Mouse (Mus musculus) liver, embryonic 13.5 days (tissue): Measurements from ENCODE around the gene Gnat3. TPM values are rescaled to one million over a fixed set of nuclear protein-coding genes. Genes with fewer than 3 reads are reported as not detected.

ENCODE experiments used
- ATAC-seq: fragments of 200-750 bp; cut with Nextera tagmentation; 2 replicates; pipeline ENCODE4 v1.8.0; 2017; ENCODE audit warnings: low read depth, mild to moderate bottlenecking, moderate number of reproducible peaks, moderate library complexity
- DNase-seq: peaks from one replicate; pipeline ENCODE4 v3.0.0; 2022
- H3K27ac ChIP-seq: fragments of 300-500 bp; sonication (generic); 2 replicates; pipeline ENCODE4 v1.5.1; 2015; ENCODE audit warnings: moderate library complexity, mild to moderate bottlenecking, inconsistent platforms
- H3K27me3 ChIP-seq: fragments of 300-500 bp; sonication (generic); 2 replicates; pipeline ENCODE4 v1.6.1; 2015; ENCODE audit warnings: mild to moderate bottlenecking, inconsistent platforms
- H3K36me3 ChIP-seq: fragments of 300-500 bp; sonication (generic); 2 replicates; pipeline ENCODE4 v1.6.1; 2015; ENCODE audit warnings: mild to moderate bottlenecking, inconsistent platforms
- H3K4me1 ChIP-seq: fragments of 300-500 bp; sonication (generic); replicated peaks from 2 replicates; pipeline ENCODE4 v1.6.1; 2015; ENCODE audit warnings: inconsistent platforms
- H3K4me2 ChIP-seq: fragments of 300-500 bp; sonication (generic); 2 replicates; pipeline ENCODE4 v1.6.1; 2015; ENCODE audit warnings: inconsistent platforms, mild to moderate bottlenecking, moderate library complexity
- H3K4me3 ChIP-seq: fragments of 300-500 bp; sonication (generic); replicated peaks from 2 replicates; pipeline ENCODE4 v1.5.1; 2015; ENCODE audit warnings: mild to moderate bottlenecking, inconsistent platforms
- H3K9ac ChIP-seq: fragments of 300-500 bp; sonication (generic); 2 replicates; pipeline ENCODE4 v1.6.1; 2015; ENCODE audit warnings: mild to moderate bottlenecking, inconsistent platforms
- H3K9me3 ChIP-seq: fragments of 300-500 bp; sonication (generic); replicated peaks from 2 replicates; pipeline ENCODE4 v1.6.1; 2016; ENCODE audit warnings: inconsistent platforms
- whole genome bisulfite sequencing: fragments of 180-500 bp; shearing (Covaris S2); methylation state at CpG from one replicate; pipeline ENCODE4 v1.1.7; 2015; ENCODE audit not compliant: insufficient replicate concordance; 5-methylcytosine and 5-hydroxymethylcytosine counted together
- polyA plus RNA-seq: library from polyadenylated mRNA; unstranded; fragments of >200 nt; fragmentation: Nextera tagmentation; extraction: Ambion mirVana; gene quantifications from 2 replicates; pipeline ENCODE4 v1.2.1, GENCODE M21; 2015

The Gnat3 gene
- polyA plus RNA-seq, 1 experiment from 2014 or later = not detected

DNA sequence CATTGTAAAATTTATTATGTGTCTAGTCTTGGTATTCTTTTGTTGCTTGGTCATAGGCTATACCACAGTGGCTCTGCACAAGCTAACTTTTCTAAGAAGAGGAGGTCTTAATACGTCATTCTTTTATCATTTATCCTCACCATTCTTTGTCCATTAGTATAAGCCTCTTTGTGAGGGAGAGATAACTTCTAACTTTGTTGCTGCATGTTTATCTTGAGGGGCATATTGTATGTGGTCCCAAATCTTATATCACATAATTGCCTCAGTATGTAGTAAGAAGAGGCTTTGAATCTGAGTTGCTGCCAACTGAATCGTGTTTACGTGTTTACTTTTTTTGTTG is 8.0 kb downstream of the Gnat3 start:
- no peaks in the 10 kb centered on the region for H3K36me3 ChIP-seq
- H3K9me3 ChIP-seq = no peaks in the 10 kb centered on the region
- no peak overlapping the region for H3K27ac ChIP-seq
- H3K4me1 ChIP-seq = peaks cover 11% of the 10 kb centered on the region; the same call in 1 of the 2 replicates
- peak; percentile 81 for ATAC-seq
- no peak overlapping the region for H3K9ac ChIP-seq
- no peaks in the 10 kb centered on the region for H3K27me3 ChIP-seq
- H3K4me2 ChIP-seq = no peak overlapping the region
- 49% methylated on average over 3 of the region's 3 CpGs for WGBS
- no peak overlapping the region for H3K4me3 ChIP-seq
- no peak for DNase-seq

DNA sequence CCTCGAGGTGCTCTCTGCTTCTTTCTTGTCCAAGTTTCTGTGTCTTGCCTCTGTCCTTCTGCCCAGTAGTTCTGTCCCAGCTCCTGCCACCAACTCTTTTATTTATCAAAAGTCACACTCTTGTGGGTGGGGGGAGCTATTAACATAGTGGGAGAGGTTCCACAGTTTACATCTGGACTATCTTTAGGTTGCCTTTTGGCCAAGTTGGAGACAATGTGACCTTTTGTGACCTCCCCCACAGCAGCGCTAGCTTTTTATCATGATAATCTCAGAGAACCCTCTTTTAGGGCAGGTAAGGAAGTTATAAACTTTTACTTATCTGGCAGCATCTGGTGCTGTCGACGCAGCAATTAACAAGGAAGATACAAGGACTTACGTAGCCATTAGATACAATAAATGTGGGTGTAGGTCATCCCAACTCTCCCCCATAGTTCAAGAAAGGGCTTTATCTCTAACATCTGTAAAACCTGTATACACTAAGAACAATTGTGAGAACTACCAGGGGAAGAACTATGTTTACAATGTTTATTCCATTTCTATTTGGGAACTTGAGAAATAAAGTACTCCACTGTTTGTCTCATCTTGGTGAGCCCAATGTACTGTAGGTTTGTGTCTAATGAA is 18.3 kb downstream of the Gnat3 start:
- ATAC-seq (no peak), DNase-seq (no peak)
- H3K9ac ChIP-seq = no peak overlapping the region
- no peaks in the 10 kb centered on the region for H3K9me3 ChIP-seq
- WGBS = 47% methylated on average over 5 of the region's 5 CpGs
- no peak overlapping the region for H3K4me2 ChIP-seq
- H3K36me3 ChIP-seq = no peaks in the 10 kb centered on the region
- H3K27ac ChIP-seq = no peak overlapping the region
- H3K27me3 ChIP-seq = no peaks in the 10 kb centered on the region
- no peak overlapping the region for H3K4me3 ChIP-seq
- H3K4me1 ChIP-seq = no peaks in the 10 kb centered on the region

DNA sequence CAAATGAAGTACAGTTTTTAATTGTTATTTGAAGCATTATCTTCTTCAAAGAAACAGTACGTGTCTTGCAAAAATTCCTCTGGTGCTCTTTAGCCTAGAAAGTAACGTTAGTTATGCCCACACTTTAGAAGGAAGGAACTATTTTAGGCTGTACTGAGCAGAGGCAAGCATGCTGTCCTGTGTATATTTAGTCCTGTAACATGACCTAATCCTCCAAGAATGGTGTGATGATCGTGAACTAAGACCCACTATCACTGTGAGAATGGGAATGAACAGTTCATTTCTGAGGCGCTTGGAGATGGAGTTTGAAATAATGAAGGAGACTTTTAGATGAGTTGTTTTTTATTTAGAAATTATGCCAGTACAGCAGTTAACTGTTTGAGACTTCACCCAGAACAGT is 20.4 kb downstream of the Gnat3 start:
- no peak for ATAC-seq

DNA sequence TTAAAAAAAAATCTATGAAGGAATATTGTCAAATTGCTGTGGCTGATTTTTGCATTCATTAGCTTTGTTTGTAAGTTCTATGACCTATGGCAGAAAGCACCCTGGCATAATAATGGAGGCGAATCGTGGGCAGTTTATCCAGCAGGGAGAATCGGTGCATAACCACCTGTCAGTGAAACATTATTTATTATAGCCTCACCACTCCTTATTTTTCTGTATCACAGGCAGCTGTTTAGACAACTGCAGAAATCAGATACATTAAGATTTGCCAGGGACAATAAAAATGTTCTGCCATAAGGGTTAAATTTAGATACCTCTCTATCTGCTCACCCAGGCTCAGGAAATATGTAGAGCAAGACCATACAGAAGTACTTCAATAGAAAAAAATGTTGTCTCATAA is 22.2 kb downstream of the Gnat3 start:
- DNase-seq (no peak), ATAC-seq (no peak)
- no peak overlapping the region for H3K4me2 ChIP-seq
- no peaks in the 10 kb centered on the region for H3K9me3 ChIP-seq
- no peak overlapping the region for H3K9ac ChIP-seq
- WGBS = 70% methylated on average over 3 of the region's 3 CpGs
- H3K4me3 ChIP-seq = no peak overlapping the region
- H3K36me3 ChIP-seq = no peaks in the 10 kb centered on the region
- no peak overlapping the region for H3K27ac ChIP-seq
- H3K27me3 ChIP-seq = no peaks in the 10 kb centered on the region
- no peaks in the 10 kb centered on the region for H3K4me1 ChIP-seq

More for the DNA sequence above, 20.4 kb downstream of the Gnat3 start:
- Histone ChIP-seq H3K9ac (no peak overlapping the region), H3K4me3 (no peak overlapping the region), H3K4me1 (no peaks in the 10 kb centered on the region), H3K4me2 (no peak overlapping the region), H3K9me3 (no peaks in the 10 kb centered on the region), H3K27ac (no peak overlapping the region), H3K27me3 (no peaks in the 10 kb centered on the region), H3K36me3 (no peaks in the 10 kb centered on the region)
- WGBS = 43% methylated on average over 4 of the region's 4 CpGs
- no peak for DNase-seq

DNA sequence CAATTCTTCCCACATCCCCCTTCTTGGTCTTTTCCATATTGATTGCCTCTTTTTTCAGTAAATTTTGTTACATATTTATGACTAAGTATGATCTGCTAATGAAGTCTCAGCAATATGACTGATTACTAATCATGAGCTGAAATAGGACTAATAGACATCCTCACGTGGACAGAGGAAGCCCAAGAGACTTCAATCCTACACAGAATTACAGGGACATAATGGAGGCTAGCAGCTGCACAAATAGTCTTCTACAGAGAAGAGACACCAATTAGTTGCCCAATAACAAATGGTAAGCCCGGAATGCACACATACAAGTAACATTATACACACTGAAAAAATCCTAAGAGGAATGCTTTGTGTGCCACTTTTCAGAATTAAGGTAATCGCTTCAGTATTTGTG is 24.3 kb downstream of the Gnat3 start:
- no peak for DNase-seq

DNA sequence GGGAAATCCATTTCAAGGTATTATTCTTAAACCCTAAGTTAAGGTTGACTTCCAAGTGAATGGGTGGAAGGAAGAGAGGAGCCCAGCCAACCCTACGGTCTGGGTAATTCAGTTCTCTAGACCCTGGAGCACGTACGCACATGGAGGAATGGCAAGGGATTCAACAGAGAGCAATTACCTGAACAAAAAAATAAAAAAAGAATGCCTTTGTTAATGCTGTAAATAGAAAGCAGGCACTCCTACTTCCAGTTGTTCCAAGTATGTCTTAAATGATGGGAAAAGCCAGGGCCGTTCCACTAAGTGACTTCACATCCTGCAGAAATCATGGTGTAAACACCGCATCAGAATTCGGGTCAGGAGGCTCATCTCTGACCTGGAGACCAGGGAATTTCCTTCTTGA is 28.3 kb downstream of the Gnat3 start:
- Histone ChIP-seq H3K4me1 (no peaks in the 10 kb centered on the region), H3K4me2 (no peak overlapping the region), H3K4me3 (no peak overlapping the region), H3K9ac (no peak overlapping the region), H3K27me3 (no peaks in the 10 kb centered on the region), H3K9me3 (no peaks in the 10 kb centered on the region), H3K27ac (no peak overlapping the region), H3K36me3 (no peaks in the 10 kb centered on the region)
- DNase-seq (no peak), ATAC-seq (no peak)
- 73% methylated on average over 6 of the region's 6 CpGs for WGBS

More for the DNA sequence above, 24.3 kb downstream of the Gnat3 start:
- Histone ChIP-seq H3K36me3 (no peaks in the 10 kb centered on the region), H3K27me3 (no peaks in the 10 kb centered on the region), H3K27ac (no peak overlapping the region), H3K4me2 (no peak overlapping the region), H3K4me3 (no peak overlapping the region), H3K9me3 (no peaks in the 10 kb centered on the region), H3K9ac (no peak overlapping the region), H3K4me1 (no peaks in the 10 kb centered on the region)
- 52% methylated on average over 3 of the region's 3 CpGs for WGBS
- no peak for ATAC-seq

DNA sequence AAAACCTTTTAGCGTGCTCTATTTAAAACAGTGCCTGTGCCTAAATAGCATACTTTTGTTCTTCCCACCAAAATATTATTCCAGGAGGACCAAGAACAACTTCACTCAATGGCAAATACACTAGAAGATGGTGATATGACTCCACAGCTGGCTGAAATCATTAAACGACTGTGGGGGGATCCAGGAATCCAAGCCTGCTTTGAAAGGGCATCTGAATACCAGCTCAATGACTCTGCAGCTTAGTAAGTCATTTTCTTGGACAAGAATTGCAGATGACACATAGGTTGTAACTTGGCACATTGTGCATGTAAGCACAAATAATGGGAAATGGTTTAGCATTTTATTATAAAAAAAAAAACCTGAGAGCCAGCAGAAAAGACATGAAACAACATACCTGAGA is 37.2 kb downstream of the Gnat3 start:
- no peaks in the 10 kb centered on the region for H3K27me3 ChIP-seq
- 54% methylated on average over 2 of the region's 2 CpGs for WGBS
- H3K9ac ChIP-seq = no peak overlapping the region
- no peak overlapping the region for H3K4me2 ChIP-seq
- no peaks in the 10 kb centered on the region for H3K9me3 ChIP-seq
- no peaks in the 10 kb centered on the region for H3K36me3 ChIP-seq
- no peaks in the 10 kb centered on the region for H3K4me1 ChIP-seq
- no peak for DNase-seq
- H3K4me3 ChIP-seq = no peak overlapping the region
- H3K27ac ChIP-seq = no peak overlapping the region
- no peak for ATAC-seq

DNA sequence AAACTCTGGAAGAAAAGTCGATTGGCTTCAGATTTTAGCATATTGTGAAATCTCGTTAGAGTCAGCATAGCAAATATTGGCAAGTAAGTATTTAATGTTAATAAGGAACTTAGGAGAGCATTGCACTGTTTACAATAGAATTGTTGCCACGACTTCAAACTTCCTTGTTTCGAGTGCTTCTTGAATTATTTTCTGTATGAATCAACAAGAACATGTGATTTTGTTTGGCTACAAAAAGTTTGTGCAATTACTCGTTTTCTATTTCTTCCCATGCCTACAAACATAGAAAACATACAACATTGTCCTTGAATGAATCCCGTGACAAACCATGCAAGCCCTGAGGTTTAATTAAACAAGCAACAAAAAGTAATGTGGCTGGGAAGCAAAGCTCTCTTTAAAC is 37.8 kb downstream of the Gnat3 start:
- H3K4me3 ChIP-seq = no peak overlapping the region
- ATAC-seq = no peak
- no peaks in the 10 kb centered on the region for H3K27me3 ChIP-seq
- no peak for DNase-seq
- WGBS = 42% methylated on average over 6 of the region's 6 CpGs
- H3K9me3 ChIP-seq = no peaks in the 10 kb centered on the region
- no peak overlapping the region for H3K4me2 ChIP-seq
- no peaks in the 10 kb centered on the region for H3K36me3 ChIP-seq
- H3K27ac ChIP-seq = no peak overlapping the region
- H3K4me1 ChIP-seq = no peaks in the 10 kb centered on the region
- no peak overlapping the region for H3K9ac ChIP-seq

DNA sequence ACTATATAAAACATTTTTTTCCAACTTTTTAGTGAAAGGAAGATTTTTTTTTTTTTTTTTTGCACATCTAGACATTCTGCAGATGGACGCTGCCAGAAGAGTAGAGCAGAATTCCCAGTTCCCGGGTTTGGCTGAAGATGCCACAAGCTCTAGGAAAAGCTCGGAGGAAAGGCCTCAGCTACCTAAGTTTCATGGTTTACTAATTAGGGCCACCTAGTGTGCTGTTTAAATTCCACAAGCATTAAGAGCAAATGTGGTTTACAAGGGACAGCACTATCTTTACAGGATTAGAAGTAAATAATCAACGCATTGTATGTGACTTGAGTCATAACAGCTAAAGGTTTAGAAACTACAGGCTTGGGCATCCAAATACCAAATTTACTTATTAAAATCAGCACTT is 39.3 kb downstream of the Gnat3 start:
- H3K9ac ChIP-seq = no peak overlapping the region
- no peak overlapping the region for H3K27ac ChIP-seq
- no peak for DNase-seq
- ATAC-seq = no peak
- whole genome bisulfite sequencing = 43% methylated on average over 4 of the region's 4 CpGs
- no peaks in the 10 kb centered on the region for H3K27me3 ChIP-seq
- H3K36me3 ChIP-seq = no peaks in the 10 kb centered on the region
- H3K4me3 ChIP-seq = no peak overlapping the region
- H3K4me2 ChIP-seq = no peak overlapping the region
- H3K4me1 ChIP-seq = no peaks in the 10 kb centered on the region
- no peaks in the 10 kb centered on the region for H3K9me3 ChIP-seq

DNA sequence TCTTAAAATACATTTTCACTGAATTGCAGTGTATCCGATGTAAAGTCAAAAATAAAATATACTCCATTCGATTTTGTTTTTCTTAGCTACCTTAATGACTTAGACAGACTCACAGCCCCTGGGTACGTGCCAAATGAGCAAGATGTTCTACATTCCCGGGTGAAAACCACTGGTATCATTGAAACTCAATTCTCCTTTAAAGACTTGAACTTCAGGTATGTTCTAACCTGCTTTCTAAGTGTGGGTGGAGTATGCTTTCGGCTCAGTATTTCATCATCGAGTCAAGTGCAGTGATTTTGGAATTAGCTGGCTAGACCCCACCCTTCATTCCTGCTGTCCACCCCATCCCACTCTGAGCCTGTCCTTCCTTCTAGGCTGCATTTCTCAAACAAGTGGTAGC is 41.3 kb downstream of the Gnat3 start:
- H3K9ac ChIP-seq = no peak overlapping the region
- no peaks in the 10 kb centered on the region for H3K27me3 ChIP-seq
- no peak overlapping the region for H3K4me3 ChIP-seq
- DNase-seq (no peak), ATAC-seq (no peak)
- H3K36me3 ChIP-seq = no peaks in the 10 kb centered on the region
- no peaks in the 10 kb centered on the region for H3K9me3 ChIP-seq
- no peak overlapping the region for H3K4me2 ChIP-seq
- WGBS = 75% methylated on average over 6 of the region's 6 CpGs
- H3K4me1 ChIP-seq = no peaks in the 10 kb centered on the region
- H3K27ac ChIP-seq = no peak overlapping the region

DNA sequence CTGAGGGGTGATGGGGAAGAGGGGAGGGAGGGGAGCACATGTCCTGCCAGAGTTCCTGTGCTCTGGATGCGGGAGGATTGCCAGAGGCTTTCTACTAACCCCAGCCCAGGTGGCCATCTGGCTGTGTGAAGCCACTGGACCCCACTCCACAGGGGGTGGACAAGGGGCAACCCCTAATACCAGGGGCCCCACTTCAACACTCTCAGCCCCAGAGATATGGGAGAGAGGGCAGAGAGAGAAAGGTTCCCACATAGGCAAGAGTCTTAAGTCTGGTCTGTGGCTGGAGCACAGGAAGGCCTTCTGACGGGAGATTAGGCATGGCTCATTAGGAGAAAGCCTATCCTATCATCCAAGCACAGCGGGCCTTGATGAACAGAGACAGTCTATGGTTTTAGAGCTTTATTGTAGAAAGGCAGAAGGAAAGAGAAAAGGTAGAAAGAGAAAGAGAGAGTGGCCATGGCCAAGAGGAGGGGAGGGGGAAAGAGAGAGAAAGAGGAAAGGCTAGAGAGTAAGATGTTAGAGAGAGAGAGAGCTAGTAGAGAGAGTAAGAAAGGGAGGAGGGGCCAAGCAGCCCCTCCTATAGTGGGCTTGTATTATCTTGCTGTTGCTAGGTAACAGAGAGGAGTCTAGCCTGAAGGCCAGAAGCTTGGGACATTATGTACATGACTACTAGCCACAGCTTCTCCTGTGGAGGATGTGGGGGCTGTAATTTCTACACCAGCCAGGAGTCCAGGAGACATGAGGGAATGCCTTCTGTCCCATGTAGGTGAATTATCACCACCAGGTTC is 42.7 kb downstream of the Gnat3 start:
- Histone ChIP-seq H3K9ac (no peak overlapping the region), H3K4me1 (no peaks in the 10 kb centered on the region), H3K36me3 (no peaks in the 10 kb centered on the region), H3K4me2 (no peak overlapping the region), H3K27ac (no peak overlapping the region), H3K27me3 (no peaks in the 10 kb centered on the region), H3K4me3 (no peak overlapping the region), H3K9me3 (no peaks in the 10 kb centered on the region)
- WGBS = 50% methylated on average over 3 of the region's 3 CpGs
- no peak for ATAC-seq
- no peak for DNase-seq

DNA sequence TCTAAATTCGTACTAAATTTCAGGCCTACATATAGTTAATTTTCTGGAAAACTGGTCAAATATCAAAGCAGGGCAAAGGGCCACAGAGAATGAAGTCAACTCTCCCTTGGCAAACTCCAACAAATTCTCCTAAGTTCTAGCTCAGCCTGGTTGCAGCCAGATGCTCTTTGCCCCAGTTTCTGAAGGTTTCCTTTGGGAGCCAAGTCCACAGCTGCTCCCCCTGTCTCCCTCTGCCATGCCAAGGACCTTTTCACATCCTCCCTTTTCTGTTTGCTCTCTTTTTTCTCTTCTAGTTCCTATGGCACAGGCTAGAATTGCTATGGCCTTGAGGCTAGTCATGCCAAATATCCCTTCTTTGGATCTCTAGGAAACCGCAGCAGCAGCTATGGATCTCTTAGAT is 43.8 kb downstream of the Gnat3 start:
- ATAC-seq (no peak), DNase-seq (no peak)
- Histone ChIP-seq H3K9me3 (no peaks in the 10 kb centered on the region), H3K4me2 (no peak overlapping the region), H3K4me3 (no peak overlapping the region), H3K36me3 (no peaks in the 10 kb centered on the region), H3K27me3 (no peaks in the 10 kb centered on the region), H3K4me1 (no peaks in the 10 kb centered on the region), H3K27ac (no peak overlapping the region), H3K9ac (no peak overlapping the region)
- WGBS = 59% methylated on average over 2 of the region's 2 CpGs
